Mouse (Mus musculus) gastrocnemius, adult 18-20 months (tissue): Measurements from ENCODE around the gene Bco2. TPM values are rescaled to one million over a fixed set of nuclear protein-coding genes. Genes with fewer than 3 reads are reported as not detected.

Source experiments
- DNase-seq: peaks from one replicate; pipeline ENCODE4 v3.0.0; 2021; ENCODE audit warnings: low spot score
- long read RNA-seq, 2 experiments: library from polyadenylated mRNA; stranded (forward); transcript quantifications; one replicate each; pipeline ENCODE4 v2.0.0; 2021
- total RNA-seq, 2 experiments: library from RNA; stranded (reverse); gene quantifications; 2 replicates each; pipeline ENCODE4 v1.2.3; 2021

The Bco2 gene
- total RNA-seq, result under 1 TPM; 0.27 to 0.55 TPM
- long read RNA-seq, experiment 1, result 0 reads
- long read RNA-seq, experiment 2, partial matches to known transcripts, result 0 of 1 reads
- long read RNA-seq, experiment 2, other reads (novel, unspliced or antisense), result 0 of 1 reads

DNA sequence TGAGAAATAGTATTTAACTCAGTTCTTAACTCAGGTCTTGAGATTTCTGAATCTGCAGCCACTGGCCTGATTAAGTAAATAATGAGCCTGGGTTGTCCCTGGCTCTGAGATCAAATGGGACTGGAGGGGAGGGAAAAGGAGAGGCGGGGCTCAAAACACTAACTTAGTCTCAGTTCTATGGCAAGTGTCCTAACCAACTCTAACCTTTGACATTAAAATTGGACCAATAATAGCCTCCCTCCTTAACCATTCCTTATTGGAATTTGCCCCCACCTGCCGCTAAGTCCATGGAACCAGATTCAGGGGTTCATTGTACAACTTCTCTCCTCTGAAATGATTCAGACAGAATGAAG is at the start of gene Bco2:
TSS of gene Bco2 (minus strand) at position 88 of the 353 bp plus-strand sequence.
- DNase-seq, result no peak

DNA sequence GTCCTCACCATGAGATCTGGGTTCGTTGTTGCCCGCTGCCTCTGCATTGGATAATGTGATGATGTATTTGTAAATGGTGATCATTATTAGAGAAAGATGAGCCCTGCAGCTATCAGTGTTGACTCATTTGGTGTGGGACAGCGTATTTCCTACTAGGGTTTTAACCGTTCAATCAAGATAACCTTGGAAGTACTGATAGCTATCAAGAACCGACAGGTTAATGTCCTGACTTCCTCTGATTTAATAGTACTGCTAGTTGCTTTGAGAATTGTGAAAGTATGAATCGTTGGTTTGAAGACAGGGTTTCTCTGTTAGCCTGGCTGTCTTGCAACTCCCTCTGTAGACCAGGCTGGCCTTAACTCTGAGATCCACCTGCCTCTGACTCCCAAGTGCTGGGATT is 49.4 kb upstream of the Bco2 start:
- DNase-seq, result no peak

DNA sequence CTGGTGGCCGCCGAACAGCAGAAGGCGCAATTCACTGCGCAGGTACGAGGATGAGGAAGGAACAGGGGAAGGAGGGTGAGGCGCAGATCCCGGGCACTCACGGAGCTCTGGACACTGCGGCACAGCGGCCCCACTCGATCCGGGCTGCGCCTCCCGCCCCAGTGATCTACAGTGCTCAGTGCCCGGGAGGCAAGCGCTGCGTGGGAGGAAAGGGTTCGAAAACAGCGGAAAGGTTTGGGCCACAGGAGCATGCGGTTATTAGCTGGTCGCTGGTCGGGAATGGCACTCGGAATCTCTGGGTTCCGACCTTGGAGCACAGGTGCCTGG is 49.0 kb upstream of the Bco2 start:
- DNase-seq, result no peak

DNA sequence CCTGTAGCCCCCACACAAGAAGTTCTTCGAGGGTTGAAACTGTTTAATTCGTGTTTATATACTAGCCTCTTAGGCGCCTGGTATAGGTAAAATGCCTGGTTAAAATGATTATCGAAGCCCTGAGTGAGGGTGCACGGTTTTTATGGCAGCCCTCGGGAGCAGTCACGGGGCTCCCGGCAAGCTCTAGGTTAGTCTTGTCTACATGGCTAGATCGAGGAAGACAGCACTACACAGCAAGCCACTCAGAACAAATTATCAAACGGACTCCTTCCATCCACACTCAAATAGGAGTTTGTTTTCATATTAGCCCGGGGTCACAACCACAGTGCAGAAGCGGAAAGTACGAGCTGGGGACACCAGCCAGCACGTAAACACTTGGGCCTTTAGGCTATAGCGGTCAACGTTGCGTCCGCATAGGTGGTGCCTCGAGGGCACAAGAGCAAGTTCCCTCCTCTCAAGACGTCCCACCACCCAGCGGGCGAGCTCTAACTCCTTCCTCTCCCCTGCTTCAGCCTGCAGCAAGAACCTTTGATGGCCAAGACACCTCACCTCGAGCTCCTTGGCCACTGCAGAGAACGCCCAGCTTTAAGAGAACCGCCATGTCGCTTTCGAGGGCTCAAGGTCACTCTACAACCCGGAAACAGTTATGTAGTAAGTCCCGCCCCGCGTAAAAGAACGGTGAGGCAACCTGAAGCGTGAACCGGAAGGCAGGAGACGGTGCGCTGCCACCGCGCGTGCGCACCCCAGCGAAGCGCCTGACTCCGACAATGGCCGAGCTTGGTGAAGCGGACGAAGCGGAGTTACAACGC is 48.4 kb upstream of the Bco2 start, which contains the start of the genes Sdhd and Timm8b:
TSS of gene Sdhd (minus strand) at position 624 of the 809 bp plus-strand sequence.
TSS of gene Timm8b (plus strand) at position 722 of the 809 bp plus-strand sequence.
- DNase-seq, result peak; percentile 94

DNA sequence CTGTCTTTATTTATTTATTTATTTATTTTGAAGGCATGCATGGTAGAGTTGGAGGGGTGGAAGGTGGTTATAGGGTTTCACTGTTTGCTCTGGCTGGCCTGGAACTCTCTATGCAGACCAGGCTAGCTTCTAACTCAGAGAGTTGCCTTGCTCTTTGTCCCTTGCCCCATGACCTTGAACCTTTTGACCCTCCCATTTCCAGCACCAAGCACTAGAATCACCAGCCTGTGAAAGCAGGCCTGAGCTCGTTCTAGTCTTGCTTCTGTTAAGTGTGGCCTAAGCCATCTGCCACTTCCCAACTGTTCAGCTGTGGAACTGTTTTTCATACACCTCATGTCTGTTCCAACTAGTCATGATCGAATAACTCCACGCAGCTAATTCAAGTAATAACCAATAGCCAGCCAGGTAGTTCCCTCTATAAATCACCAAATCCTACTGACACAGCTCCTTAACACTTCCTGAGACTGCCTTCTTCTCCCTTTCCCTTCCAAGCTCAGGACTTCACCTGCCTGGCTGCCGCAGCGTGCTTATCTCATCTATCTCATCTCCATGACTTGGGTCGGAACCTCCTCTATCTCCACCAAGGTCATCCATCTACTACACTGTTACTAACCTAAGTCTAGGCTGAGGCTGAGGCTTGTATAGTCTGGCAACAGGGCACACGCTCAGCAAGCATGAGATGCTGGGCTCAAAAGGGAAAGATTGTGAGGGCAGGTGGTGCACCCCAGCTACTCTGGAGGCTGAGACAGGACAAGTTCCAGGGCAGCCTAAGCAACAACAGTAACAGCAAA is 47.3 kb upstream of the Bco2 start:
- DNase-seq, result no peak

DNA sequence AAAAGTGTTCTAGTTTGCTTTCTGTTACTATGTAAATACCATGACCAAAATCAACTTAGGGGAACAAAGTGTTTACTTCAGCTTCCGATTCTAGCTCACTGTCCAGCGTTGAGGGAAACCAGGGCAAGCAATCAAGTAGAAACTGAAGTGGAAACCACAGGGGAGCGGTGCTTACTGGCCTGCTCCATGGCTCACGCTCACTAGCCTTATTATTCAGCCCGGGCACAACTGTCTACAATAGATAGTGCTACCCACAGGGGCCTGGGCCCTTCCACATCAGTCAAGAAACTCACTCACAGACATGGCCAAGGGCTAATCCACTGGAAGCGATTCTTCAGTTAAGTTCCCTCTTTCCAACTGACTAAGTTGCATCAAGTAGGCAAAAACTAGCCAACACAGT is 46.6 kb upstream of the Bco2 start:
- DNase-seq, result no peak

DNA sequence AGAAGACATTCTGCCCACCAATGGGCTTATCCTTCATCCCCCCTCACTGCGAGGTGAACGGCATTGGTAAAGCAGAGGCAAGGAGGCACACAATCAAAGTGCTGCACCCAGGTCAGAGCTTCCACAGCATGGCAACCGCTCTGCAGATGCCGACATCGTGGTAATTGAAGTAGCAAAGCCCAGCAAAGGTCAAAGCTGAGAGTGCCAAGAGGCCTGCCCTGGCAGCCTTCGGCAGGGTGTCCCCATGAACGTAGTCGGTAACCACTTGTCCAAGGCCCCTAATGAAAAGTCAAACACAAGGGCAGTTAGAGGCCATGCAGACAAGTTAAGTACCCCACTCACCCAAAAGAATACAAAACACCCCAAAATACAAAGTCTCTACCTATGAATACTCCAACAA is 42.0 kb upstream of the Bco2 start:
- peak; percentile 61 for DNase-seq

DNA sequence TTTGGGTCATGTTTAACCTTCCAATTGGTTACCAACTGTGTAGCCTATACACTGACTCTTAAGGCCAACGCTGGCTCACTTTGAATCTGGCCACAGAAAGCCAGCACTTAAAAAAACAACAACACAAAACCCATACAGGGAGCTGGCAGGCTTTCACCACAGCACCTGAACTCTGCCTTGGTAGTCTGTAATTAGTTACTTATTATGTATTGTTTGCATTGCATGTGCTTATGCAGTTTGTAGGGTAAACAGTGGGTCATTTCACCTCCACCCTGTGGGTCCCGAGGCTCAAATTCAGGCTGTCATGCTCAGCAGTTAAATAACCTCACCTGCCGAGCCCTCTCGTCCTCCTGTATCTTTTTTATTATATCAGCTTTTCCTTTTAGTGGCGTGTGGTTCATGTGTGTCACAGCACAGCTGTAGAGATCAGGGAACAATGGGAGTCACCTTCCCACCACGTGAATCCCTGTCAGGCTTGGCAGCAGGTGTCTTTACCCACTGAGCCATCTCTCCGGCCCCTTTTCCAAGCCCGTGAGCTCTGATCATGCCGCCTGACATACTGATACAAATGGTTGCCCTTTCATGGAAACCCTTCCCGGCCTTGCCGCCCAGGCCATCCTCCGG is 39.9 kb upstream of the Bco2 start:
- DNase-seq, result no peak

DNA sequence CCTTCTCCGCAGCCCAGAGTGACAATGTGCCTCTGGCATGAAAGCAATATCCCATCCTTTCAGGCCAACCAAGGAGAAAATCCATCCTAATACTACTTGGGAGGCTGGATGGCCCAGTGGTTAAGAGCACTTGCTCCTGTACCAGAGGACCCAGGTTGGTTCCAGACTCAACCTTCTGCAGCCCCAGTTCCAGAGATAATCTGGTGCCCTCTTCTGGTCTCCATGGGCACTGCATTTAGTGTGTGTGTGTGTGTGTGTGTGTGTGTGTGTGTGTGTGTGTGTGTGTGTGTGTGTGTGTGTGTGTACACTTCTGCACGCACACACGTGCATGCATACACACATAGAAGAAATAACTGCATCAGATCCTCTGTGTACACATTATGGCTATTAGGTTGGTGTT is 38.6 kb upstream of the Bco2 start:
- DNase-seq, result no peak

DNA sequence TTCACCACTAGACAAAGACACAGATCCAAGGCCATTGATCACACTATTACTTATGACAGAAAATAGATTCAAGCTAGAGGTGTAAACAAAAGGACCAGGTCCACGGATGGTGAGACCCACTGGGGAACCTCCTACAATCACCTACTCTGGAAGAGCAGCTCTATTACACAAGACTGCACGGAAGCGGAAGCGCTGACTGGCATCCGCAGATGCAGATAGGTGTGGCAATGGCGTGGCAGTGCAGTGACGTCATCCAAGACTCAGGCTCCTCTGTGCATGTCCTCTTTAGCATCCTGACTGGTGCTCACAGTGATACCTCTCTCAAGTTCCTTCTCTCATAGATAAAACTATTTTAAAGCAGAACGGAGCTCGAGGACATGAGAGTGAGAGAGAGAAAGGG is 38.0 kb upstream of the Bco2 start:
- no peak for DNase-seq

DNA sequence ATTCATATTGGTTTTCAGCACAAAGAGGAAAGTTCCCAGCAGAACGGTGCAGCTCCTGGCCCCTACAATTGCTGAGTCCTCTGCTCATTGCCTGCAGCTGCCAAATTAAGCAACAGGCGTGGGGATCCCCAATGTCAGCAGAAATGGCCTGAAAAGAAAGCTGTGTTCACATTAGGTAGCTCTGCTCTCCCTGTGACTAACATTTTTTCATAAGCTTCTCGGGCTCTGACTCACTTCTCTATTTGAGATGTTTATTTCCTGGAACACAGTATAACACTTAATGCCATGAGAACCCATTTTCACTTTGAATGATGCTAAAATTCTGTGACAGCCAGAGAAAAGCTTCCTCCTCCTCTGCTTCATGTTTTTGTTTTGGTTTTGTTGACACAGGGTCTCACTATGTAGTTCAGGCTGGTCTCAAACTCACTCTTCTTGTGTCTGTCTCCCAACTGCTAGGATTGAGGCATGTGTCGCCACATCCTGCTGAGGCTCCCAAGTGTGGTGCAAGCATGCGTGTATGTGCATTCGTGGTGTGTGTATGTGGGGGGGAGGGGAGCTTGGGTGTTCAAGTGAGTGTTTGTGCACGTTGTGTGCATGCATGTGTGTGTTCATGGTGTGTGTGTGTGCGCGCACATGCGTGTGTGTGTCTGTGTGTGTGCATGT is 36.0 kb upstream of the Bco2 start:
- DNase-seq, result no peak

DNA sequence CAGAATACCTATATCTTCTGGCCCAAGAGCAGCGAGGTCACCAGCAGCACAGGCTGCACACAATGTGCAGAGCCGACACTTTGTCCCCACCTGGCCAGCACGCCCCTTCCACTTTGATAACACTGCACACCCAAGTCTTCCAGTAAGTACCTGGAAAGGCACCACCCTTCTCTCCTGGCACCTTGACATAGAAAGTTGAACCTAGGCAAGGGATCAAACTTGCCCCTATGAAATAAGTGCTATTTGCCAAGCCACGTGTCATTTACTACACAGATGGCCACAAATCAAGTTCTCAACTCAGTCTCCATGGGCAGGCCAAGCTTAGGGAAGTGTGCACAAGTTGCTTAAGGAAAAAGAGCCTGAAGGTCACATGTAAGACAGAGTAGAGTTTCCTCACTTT is 32.0 kb upstream of the Bco2 start:
- DNase-seq, result no peak

DNA sequence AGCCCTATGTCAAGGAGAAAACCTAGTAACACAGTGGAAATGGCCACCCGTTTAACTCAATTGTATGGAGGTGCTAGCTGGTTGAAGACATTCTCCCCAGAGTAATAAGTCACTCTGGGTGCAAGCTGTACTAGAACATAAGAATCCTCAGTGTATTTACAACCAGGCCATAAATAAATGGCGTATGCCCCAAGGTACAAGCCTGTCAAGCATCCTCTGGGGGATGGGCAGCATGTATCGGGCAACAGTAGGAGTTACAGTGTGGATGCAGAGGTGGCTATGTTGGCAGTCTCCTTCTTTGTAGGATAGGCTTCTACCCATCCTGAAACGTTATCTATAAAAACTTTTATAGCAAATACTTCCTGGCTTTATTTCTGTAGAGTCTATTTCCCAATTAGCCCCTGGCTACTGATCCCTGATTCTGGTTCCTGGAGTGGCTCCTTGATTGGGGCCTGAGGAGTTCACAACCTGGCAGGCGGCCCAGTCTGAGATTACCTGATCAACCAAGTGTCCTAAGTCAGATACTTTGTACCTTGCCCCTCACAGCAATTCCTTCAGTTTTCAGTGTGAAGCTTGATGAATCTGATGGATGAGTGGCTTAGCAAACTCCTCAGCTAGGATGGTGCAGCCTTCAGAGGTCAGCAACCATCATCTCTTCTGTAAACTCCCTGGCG is 30.3 kb upstream of the Bco2 start:
- no peak for DNase-seq

DNA sequence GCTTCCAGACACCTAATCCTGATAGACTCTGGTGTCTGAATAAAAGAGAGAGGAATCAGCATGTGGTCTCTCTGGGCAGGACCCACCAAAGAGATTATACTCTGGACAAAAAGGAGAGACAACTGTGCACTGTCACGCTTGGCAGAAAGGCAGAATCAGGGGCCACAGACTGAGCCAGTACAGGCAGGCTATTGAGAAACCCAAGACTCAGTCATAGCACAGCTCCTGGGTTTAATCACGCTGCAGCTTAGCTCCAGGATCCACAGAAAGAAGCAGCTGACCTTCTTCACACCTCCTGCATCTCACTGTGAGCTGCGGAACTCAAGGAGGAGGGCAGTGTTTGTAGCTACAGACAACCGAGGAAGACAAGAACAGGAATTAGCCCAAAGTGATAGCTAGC is 25.4 kb upstream of the Bco2 start:
- no peak for DNase-seq

DNA sequence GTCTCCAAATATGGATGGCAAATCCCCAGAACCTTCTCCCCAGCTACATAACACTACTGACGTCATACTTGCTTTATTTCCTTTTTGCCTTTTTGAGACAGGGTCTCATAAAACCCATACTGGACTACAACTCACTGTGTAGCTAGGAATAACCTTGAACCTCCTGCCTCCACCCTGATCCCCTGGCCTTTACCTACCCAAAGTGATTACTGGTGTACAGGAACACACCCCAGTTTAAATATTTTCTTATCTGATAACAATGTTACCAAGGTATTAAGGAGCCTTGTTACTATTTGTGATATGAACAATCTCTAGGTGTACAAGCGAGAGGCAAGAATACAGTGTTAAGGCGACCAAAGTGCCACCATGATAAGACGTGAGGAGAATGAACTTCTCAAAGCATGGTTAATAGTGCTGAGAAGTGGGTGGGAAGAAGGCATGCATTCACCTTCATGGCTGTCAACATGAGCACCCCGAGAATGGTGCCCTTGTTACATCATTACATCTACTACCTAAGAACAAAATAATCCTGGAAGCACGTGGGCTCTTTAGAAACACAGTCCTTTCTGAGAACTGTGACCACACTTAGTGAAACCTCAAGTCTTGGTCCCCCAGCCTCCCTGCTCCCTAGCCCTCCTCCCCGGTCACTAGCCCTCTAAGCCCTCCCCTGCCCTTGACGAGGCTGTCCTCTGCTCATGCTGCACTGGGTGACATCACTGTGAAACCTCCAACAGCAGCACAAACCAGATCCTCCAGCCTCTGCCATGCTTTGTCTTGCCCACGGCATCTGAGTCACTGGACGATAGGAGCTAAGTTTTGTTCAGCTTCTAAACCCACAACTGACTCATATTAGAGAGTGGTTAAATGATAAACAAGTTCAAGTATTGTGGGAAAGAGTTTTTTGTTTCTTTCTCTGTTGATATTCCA is 14.9 kb upstream of the Bco2 start:
- no peak for DNase-seq

DNA sequence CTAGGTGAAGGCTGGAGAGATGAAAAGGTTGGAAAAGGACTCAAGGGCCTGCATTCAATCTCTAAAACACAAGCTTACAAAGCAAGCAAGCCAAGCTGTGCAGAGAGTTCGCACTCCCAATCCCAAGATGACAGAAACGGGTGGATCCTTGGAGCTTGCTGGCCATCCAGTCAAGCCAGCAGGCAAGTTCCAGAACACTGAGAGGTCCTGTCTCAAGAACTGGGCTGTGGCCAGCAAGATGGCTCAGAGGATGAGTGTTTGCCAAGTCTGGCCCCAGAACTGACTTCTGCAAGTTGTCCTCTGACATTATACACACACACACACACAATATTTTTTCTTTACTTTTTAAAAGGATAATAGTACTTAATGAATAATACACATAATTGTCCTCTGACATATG is 12.9 kb upstream of the Bco2 start:
- peak; percentile 22 for DNase-seq

DNA sequence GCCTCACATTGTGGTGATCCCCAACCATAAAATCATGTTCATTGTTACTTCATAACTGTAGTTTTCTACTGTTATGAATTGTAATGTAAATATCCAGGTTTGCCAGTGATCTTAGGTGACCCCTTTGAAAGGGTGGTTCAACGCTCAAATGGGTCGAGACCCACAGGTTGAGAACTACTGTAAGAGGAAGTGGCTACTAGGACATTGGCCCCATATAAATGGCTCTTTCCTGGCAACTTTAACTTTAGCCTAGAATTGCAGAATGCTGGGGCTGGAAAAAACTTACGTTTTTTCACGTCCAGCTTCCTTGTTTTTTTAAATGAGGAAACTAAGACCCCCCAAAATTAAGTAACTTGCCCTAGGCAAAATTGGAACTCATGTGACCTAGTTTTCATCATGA is 12.4 kb upstream of the Bco2 start:
- no peak for DNase-seq

DNA sequence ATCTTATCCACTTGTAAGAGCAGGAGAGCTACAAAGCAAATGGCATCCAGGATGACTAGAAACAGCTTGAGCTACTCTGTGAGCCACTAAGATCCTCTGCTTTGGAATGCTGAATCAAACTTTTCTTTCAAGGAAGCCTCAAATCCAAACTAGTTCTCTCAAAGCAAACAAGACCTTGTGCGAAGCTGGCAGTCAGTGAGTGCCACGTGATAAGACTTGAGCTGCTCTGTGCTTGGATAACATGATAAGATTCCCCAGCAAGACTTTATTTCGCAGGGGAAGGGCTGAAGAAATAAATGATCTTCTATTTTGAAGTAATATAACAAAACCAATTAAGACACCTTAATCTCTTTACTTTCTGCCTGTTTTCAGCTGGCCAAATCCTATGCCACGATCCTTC is 11.0 kb upstream of the Bco2 start:
- DNase-seq, result no peak

DNA sequence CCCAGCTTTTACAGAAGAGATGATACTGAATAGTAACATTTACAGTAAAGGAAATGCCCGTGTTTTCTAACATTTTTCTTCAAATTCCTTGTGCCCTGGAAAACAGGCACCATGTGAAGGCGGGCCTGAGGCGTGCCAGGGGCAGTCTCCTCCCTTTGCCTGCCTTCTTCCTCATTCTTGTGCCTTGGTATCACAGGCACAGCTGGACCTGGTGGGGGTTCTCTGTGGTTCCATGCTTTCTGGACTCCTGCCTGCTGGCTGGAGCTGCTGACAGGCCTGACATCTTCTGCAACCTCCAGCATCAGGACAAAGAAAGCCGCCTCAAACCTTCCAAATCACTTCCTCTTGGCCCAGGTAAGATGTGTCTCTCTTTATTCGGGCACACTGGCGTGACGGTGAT is 10.2 kb upstream of the Bco2 start:
- DNase-seq, result no peak

DNA sequence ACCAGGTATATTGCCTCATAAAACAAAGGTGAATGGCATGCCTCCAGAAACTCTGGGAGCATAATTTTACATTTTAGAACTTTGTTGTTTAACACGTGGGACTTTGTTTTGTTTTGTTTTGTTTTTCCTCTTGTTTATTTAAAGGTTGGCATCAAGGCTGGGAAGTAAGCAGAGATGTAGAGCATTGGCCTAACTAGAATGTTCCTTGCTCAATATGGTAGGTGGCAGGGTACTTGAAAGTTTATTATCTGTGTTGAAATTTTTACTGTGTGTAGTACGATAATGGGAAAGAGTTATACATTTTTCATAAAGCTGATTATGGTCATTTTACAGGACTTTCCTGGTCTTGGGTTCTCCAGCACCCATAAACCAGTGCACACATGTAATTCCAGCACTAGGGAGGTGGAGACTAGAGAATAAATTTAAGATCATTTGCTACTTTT is 7.0 kb upstream of the Bco2 start:
- DNase-seq, result no peak
